Mouse (Mus musculus) CD4-positive helper T cell, adult 2 months (primary cell): ENCODE results near the gene Neurl2.

Experiments used
- DNase-seq: peaks from one replicate; pipeline ENCODE4 v3.0.0-alpha.2; 2012; ENCODE audit warnings: low read depth, missing footprints, low spot score

The Neurl2 gene

GRCm38 (mm10) chr2:164817703-164818102 lies 15.6 kb downstream of the Neurl2 start:
- DNase-seq, result no peak

- no peak for DNase-seq
Measured at GRCm38 (mm10) chr2:164817206-164817605, 16.1 kb downstream of the Neurl2 start.

- no peak for DNase-seq
Measured at GRCm38 (mm10) chr2:164815821-164816220, 17.4 kb downstream of the Neurl2 start.

GRCm38 (mm10) chr2:164815348-164815747 lies 17.9 kb downstream of the Neurl2 start:
- DNase-seq, result no peak

- DNase-seq, result no peak
Measured at GRCm38 (mm10) chr2:164813557-164813956, 19.7 kb downstream of the Neurl2 start.

- no peak for DNase-seq
Measured at GRCm38 (mm10) chr2:164806614-164807013, 26.6 kb downstream of the Neurl2 start.

- DNase-seq, result no peak
Measured at GRCm38 (mm10) chr2:164805332-164805718, 27.9 kb downstream of the Neurl2 start.

GRCm38 (mm10) chr2:164804533-164805331 lies 28.5 kb downstream of the Neurl2 start, which contains the start of the genes Acot8 and Zswim3:
Acot8 (minus strand) TSS chr2:164804882.
Zswim3 (plus strand) TSS chr2:164805098.
- DNase-seq, result peak; percentile 99

GRCm38 (mm10) chr2:164803921-164804313 lies 29.3 kb downstream of the Neurl2 start:
- DNase-seq, result no peak

- DNase-seq, result no peak
Measured at GRCm38 (mm10) chr2:164803201-164803920, 29.9 kb downstream of the Neurl2 start.

GRCm38 (mm10) chr2:164800252-164801004 lies 32.8 kb downstream of the Neurl2 start:
- DNase-seq, result no peak

GRCm38 (mm10) chr2:164798554-164798953 lies 34.7 kb downstream of the Neurl2 start:
- DNase-seq, result peak; percentile 49

- no peak for DNase-seq
Measured at GRCm38 (mm10) chr2:164795868-164796267, 37.4 kb downstream of the Neurl2 start.

GRCm38 (mm10) chr2:164794293-164794692 lies 39.0 kb downstream of the Neurl2 start:
- DNase-seq, result peak; percentile 82

GRCm38 (mm10) chr2:164793772-164794171 lies 39.5 kb downstream of the Neurl2 start:
- peak; percentile 42 for DNase-seq

GRCm38 (mm10) chr2:164793236-164793635 lies 40.0 kb downstream of the Neurl2 start:
- peak; percentile 58 for DNase-seq

GRCm38 (mm10) chr2:164792400-164793190 lies 40.7 kb downstream of the Neurl2 start:
- no peak for DNase-seq

- no peak for DNase-seq
Measured at GRCm38 (mm10) chr2:164791841-164792261, 41.4 kb downstream of the Neurl2 start.

- DNase-seq, result no peak
Measured at GRCm38 (mm10) chr2:164790451-164790850, 42.8 kb downstream of the Neurl2 start.

GRCm38 (mm10) chr2:164788411-164788810 lies 44.8 kb downstream of the Neurl2 start:
- no peak for DNase-seq

- no peak for DNase-seq
Measured at GRCm38 (mm10) chr2:164787779-164788178, 45.5 kb downstream of the Neurl2 start.
